Mouse (Mus musculus): ENCODE data around the gene Faim2.

The Faim2 gene

GRCm38 (mm10) chr15:99509840-99510239 lies 18.1 kb downstream of the Faim2 start:
- no peak for DNase-seq (ENCODE audit: low spot score)

- no peak for DNase-seq (ENCODE audit: low spot score)
These were observed 22.5 kb downstream of the Faim2 start for GRCm38 (mm10) chr15:99505324-99506095.

GRCm38 (mm10) chr15:99503256-99503655 lies 24.7 kb downstream of the Faim2 start:
- DNase-seq (ENCODE audit: low spot score) = no peak

GRCm38 (mm10) chr15:99502311-99502831 lies 25.6 kb downstream of the Faim2 start:
- no peak for DNase-seq (ENCODE audit: low spot score)

- DNase-seq (ENCODE audit: low spot score) = no peak
These were observed 26.4 kb downstream of the Faim2 start for GRCm38 (mm10) chr15:99501292-99502260.

GRCm38 (mm10) chr15:99500320-99500719 lies 27.6 kb downstream of the Faim2 start:
- no peak for DNase-seq (ENCODE audit: low spot score)

GRCm38 (mm10) chr15:99499726-99500125 lies 28.2 kb downstream of the Faim2 start:
- no peak for DNase-seq (ENCODE audit: low spot score)

GRCm38 (mm10) chr15:99498781-99499180 lies 29.2 kb downstream of the Faim2 start:
- no peak for DNase-seq (ENCODE audit: low spot score)

- DNase-seq (ENCODE audit: low spot score) = no peak
These were observed 29.6 kb downstream of the Faim2 start for GRCm38 (mm10) chr15:99498356-99498755.

GRCm38 (mm10) chr15:99497527-99498242 lies 30.3 kb downstream of the Faim2 start:
- peak; percentile 24 for DNase-seq (ENCODE audit: low spot score)

- peak; percentile 31 for DNase-seq (ENCODE audit: low spot score)
These were observed 30.9 kb downstream of the Faim2 start for GRCm38 (mm10) chr15:99497061-99497460.

GRCm38 (mm10) chr15:99484745-99485144 lies 43.2 kb downstream of the Faim2 start:
- no peak for DNase-seq (ENCODE audit: low spot score)

GRCm38 (mm10) chr15:99475814-99476213 lies 52.2 kb downstream of the Faim2 start:
- no peak for DNase-seq (ENCODE audit: low spot score)

GRCm38 (mm10) chr15:99474576-99474926 lies 53.4 kb downstream of the Faim2 start, which contains the start of gene Bcdin3d:
TSS of gene Bcdin3d (minus strand) at chr15:99474730.
- peak; percentile 84 for DNase-seq (ENCODE audit: low spot score)

GRCm38 (mm10) chr15:99473801-99474575 lies 54.0 kb downstream of the Faim2 start:
- peak; percentile 50 for DNase-seq (ENCODE audit: low spot score)

- DNase-seq (ENCODE audit: low spot score) = no peak
These were observed 55.0 kb downstream of the Faim2 start for GRCm38 (mm10) chr15:99472972-99473371.

GRCm38 (mm10) chr15:99471677-99472063 lies 56.3 kb downstream of the Faim2 start:
- DNase-seq (ENCODE audit: low spot score) = no peak

GRCm38 (mm10) chr15:99470971-99471676 lies 56.8 kb downstream of the Faim2 start:
- DNase-seq (ENCODE audit: low spot score) = no peak

GRCm38 (mm10) chr15:99470224-99470761 lies 57.7 kb downstream of the Faim2 start:
- no peak for DNase-seq (ENCODE audit: low spot score)

GRCm38 (mm10) chr15:99469736-99470135 lies 58.2 kb downstream of the Faim2 start:
- DNase-seq (ENCODE audit: low spot score) = no peak

All from urinary bladder, postnatal 25 days (tissue).